Mouse (Mus musculus) heart, adult 9 months (tissue): ENCODE results near the gene Gsdma3.

Experiments used
- DNase-seq, 2 experiments: peaks; one replicate each; pipeline ENCODE4 v3.0.0; 2022; ENCODE audit warnings: low spot score in 2 of 2

Gsdma3 gene

DNA sequence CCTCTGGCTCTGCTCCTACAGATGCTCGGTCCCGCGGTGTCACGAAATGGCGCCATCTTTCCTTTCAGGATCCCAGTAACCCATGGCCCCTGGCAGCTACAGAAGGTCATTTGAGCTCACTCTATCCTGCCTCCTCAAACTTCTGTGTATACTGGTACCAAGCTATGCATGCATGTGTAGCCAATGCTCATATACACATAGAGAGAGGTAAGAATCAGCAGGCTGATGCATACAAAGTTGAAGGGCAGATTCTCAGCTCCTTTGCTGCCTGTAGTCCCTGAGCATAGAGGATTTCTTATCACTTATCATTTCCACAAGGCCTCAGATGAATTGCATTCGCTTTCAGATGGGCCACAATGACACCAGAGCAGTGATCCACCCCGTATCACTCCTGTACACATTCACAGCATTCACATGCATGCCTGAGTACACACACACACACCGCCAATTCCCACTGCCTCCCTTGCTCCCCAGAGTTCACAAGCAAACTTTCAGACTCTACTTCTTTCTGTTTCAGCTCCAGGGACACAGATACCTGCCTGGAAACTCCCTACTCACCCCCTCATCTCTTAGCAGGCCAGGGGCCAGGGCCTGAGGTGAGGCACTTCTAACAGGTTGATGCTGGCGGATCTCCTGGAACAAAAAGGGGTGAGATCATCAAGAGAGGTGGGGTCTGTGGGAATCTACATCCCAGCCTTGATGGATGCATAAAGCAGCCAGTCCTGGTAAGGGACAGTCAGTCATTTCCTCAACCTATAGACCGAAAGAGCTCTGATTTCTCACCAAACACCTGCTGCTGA, at the start of gene Gsdma3, which contains the start of gene Gm12355:
Gsdma3 (plus strand) TSS at position 750 of the 800 bp plus-strand sequence.
Gm12355 (minus strand) TSS at position 51 of the 800 bp plus-strand sequence.
- DNase-seq: no peak

DNA sequence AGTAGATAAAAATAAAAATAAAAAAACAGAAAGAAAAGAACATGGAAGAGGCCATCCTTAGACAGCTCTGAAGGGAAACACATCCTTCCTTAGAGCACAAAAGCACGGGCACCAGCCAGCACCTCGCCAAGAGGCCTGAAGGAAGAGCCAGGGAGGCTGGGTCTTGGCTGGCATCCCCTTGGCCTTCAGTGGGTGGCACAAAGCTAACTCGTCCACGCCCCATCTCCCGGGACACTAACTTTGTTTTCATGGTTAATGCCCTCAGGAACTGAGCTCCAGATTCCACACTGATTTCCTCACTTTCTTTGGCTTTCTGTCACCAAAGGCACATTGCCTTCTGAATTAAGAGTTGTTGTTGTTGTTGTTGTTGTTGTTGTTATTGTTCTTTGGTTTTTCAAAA, 48.4 kb upstream of the Gsdma3 start:
- DNase-seq: no peak

DNA sequence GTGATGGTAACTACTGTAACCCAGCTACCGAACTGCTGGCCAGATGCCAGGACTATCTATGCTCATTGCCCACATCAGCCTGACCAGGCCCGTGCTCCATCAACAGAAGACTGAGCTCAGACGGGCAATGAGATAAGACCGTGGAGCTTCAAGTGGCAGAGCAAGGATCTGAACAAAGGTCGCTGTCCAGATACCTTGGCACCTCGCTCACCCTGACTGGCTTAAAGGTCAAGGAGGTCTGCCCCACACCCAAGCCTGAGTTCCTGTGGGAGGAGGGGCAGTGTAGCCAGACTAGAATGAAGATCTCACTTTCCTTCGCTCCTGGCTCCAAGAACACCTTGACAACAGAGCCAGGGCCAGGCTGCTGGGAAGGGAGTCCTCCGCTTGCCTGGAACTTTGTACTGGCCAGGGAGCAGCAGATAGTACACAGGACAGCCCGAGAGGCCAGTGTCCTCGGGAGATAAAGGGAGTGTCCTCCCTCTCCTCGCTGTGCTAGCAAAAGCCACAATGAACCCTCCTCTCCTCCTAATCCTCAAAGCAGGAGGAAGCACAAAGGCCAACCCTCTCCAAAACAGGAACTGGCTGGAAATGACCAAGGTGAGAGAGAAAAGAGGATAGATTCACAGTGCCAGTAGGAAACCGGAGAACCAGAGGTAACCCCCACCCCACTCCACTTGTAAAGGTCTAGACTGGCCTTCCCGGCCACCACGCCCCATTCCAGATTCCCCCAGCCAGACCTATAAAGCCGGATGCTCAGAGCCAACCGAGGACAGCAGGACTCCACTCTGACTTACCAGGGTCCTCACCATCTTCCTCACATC, 45.6 kb upstream of the Gsdma3 start:
- DNase-seq: no peak

DNA sequence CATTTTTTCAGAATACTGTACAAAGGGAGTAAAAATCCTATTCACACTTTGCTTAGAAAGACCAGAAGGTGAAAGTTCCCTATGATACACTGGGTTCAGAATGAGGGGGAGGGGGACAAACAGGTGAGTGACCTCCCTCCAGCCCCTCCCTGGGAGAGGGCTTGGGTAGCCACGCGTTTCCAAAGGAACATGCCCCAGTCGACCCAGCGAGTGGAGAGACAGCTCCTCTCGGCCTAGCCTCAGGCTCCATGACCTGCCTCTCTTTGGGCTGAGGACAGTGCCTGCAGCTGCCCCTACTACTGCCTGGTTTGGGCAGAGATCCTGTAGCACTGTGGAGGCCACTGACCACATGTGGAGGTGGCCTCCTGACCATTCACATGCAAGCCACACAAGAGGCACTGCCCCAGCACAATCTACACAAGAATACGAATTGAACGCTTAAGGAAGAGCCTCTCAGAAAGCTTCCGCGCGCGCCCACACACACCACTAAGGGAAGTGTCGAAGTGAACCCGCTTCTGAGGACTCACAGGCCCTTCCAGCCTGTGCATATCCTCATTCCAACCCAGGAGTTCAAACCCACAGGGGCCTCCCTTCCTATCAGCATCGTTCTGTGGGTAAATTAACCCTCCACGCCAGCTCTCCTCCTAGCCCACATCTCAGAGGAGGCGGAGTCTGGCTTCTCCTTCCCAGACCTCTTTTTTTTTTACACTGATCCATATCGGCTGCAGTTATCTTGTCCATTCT, 44.7 kb upstream of the Gsdma3 start:
- no peak for DNase-seq

DNA sequence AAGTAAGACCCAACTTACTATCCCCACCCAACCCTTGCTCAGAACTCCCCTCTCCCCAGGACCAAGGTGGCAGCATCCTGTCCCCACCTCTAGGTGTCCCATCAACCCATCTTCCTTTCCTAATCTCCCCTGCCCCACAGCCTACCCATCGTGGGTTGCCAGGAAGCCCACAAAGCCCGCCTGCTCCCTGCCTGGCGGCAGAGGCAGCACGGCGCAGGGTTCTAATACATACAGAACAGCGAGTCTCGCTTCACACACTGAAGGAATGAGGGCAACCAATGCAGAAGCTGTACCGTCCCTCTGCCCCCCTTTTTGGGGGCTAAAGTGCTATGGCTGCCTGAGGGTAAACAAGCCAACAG, 44.2 kb upstream of the Gsdma3 start:
- no peak for DNase-seq

DNA sequence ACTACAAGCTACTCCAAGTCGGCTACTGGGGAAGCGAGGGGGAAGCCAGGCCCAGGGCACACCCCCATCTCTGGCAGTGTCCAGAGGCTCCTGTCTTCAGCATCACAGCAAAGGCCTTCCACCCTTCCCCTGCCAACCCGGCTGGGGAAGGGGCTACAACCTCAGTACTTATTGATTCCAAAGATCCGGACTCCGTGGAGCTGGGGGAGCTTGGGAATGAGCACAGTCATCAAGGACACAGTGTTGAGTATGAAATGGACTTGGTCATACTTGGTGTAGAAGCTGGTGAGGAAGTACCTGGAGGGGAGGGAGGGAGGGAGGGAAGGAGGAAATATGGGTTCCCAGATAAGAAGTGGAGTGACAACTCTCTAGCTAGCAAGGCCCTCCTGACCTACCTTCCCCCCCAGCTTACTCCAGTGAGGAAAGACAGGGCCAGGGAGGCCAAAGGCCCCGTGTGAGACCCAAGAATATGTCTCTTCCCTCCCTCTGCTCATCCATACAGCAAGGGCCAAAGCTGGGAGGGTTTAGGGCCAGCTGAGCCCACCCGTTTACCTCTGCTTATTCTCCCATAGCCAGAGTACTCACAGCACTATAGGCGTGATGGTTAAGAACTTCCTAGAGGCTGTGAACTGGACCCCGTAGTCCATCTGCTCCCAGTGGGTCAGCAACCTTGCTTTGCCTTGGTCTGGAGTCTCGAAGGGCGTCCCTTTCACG, 43.5 kb upstream of the Gsdma3 start:
- DNase-seq: no peak

DNA sequence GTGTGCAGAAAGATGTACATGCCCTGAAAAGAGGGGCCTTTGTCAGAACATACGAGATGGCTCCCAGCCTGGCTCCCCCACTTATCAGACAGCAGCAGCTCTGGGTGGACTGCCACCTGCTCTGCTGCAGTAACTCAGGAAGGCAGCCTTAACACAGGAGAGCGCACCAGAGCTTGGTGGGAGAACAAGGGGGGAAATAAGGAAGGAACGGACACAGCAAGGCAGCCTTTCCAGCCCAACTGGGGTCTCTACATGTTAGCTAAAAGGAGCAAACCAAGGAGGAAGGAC, 43.0 kb upstream of the Gsdma3 start:
- DNase-seq: no peak

DNA sequence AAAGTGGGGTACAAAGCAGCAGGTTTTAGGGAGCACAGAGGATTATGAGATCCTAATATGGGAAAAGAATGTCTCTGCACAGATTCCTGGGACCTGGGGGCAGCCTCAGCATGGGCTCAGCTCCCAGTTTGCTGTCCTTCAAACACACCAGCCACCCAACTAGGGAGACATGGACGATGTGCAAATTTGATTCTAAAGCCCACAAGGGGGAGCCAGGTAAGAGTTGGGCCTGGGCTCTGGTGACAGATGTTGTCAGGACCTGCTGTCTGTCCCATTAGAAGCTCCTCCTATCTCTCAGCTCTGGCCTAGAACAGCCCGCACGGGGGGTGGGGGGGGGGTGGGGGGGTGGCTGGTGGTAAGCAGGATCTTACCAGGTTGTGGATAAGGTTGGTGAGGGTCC, 42.6 kb upstream of the Gsdma3 start:
- DNase-seq: no peak

DNA sequence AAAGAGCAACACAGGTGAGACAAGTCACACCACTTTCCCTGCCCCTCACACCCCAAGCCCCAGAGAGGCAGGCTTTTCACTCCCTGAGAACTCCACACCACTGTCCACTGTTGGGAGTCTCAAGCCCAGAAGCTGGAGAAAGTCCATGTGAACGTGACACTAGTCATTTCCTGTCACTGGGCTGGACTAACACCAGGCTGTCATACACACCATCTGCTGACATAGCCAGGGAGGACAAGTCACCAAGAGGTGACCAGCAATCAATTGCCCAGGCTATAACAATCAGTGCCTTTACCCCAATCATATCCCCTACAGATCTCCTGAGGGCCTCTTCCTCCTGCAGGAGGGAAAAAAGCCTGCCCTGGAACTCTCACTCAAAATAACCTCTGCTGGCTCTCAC, 42.0 kb upstream of the Gsdma3 start:
- no peak for DNase-seq

DNA sequence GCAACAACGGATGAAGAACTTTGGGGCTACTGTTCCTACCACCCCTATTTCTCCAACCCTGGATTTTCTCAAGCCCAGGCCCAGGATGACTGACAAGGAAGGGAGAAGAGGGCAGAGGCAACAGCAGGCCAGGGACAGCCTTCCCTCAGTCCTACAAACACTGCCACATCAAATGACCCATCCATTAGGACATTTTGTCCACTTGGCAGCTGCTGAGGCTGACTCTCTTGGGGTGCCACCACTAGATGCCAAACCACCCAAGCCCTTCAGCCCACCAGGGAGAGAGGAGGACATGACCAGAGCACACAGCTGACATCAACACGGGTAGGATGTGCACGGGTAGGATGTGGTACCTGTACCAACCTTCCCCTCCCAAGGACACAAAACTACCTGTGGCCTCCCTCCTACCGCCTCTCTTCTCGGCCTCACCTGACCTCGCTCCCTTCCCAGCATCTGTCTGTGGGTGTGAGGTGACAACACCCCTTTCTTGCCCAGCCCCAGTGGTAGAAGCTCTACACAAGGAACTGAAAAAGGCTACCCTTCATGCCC, 41.5 kb upstream of the Gsdma3 start:
- DNase-seq: no peak

DNA sequence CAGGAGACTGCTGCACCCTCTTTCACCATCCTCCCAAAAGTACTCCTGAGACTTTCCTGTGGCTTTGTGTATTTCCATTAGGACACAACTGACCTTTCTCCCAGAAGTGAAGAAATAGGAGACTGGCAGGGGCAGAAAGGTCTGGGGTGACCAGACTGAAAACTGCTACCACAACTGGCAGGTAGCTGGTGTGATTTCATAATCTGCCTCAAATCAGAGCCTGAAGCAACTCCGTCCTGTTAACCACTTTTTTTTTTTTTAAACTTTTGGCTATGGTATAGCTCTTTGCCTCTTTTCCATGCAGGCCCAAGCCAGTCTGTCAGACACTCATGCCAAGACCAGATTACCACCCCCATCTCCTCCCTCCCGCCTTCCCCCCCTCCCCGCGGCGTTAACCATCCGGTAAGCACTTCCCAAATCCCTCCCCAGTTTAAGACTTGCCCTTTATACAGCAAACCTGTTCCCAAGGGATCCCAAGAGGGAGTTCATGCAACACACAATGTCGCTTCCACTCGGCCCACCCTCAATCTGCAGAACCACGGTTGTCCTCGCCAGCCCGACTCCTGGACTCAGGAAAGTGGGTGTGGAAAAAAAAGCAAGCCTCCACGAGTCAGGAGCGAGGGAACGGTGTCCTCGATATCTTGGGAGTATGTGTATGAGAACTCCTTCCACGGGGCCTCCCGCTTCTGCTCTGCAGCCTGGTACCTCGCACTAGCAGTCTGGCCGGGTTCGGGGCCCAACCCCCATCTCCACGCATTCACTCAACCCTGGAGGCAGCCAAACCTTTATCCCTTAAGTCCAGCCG, 39.9 kb upstream of the Gsdma3 start:
- peak; percentile 37 to 63 for DNase-seq

DNA sequence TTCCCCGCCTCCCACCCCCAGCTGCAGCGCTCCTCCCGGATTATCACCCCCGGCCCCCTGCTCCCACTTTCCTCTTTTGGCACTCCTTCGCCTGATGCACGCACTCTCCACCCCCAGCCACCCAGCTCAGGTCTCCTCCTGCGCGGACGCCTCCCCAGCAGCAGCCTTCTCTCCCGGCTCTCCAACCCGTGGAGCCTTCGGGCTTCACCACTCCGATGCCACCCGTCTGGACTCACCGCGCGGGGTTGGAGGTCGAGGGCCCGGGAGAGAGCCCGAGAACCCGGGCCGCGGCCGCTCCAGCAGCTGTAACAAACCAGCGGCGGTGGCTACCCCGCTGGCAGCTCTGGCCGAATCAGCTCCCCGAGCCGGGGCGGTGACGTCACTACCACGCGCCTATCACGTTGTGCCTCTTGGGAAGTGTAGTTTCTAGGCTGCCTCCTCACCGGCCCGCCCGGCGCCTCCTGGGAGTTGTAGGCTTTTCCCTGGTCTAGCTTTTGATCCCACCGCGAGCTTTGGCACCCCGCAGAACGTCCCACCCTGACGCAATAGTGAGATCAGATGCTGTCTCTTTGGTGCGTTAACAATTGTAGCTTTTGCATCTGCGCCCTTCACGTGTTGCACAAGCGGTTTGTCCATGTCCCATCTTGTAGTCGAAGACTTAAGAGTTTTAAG, 39.1 kb upstream of the Gsdma3 start, which contains the start of gene Ormdl3:
Ormdl3 (minus strand) TSS at position 477 of the 672 bp plus-strand sequence.
- DNase-seq: peak; percentile 97 to 98

DNA sequence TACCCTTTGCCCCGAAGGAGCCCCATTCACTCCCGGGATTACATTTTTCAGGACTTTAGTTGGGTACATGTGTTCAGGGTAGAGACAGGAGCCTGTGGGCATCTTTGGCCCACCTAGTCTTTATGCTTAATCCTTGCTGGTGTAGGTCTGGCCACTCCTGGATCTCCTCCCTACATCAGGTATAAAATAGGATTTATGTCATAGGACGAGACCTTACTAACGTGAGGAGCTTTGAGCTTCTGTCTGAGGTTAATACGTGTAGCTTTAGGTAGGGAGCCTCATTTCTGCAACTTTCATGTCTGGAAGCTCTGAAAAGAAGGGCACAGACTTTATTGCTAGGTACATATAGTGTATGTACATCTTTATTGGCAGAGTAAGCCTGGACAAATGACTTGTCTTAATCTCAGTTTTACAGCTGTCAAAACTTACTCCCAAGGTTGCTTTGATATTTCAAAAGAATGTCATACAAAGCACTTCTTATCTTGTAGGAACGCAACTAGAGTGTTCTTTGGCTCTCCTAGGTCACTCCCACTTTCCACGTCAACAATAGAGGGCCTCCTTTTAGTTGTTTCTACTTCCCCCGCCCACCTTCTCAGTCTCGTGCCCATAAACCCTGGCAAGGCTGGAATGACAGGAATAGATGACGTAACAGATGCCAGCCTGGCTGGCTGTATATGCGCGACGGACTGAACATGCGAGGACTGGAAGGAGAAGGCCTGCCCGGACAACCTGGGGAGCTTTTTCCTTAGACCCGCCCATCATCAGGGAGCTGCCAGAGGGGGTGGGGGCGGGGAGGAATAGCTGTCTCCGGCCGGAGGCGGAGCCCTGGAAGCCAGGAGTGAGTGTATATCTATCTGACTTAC, 38.2 kb upstream of the Gsdma3 start:
- DNase-seq: peak; percentile 83 to 85

DNA sequence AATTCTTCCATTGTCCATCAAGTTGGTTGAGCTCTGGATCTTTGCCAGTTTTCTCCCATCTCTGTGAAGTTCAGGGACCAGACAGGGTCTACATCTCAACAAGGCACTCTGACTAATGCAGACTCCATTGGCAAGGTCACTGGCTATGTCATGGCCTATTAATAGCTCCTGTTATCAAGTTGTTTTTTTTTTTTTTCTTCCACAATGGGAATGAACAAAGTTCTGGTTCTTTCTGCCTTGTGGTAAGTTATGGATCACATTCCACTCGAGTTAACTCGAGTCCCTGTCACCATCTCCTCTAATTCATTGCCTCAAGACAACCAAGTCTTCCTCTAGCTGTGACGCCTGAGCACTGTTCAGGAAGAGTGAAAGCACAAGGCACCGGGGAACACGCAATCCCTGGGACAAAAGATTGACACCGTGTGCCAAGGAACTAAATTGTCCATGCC, 37.3 kb upstream of the Gsdma3 start:
- DNase-seq: peak in 1 of 2 experiments; percentile 41

DNA sequence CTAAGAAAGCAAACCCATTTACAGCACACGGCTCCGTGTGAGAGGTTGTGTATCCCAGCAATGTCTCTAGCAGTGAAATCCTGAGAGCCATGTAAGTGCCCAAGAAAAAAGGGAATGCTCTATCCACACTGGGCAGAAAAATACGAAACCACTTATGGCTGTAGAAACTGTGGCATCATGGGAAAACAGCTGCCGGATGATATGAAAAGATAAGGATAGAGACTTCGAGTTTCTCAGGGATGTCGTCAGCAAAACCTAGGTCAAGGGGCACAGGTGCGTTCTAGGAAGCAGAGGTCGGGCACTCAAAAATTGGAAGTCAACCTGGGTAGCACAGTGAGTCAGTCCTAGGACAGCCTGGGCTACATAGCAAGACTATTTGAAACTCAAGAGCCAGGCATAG, 36.9 kb upstream of the Gsdma3 start:
- DNase-seq: no peak

DNA sequence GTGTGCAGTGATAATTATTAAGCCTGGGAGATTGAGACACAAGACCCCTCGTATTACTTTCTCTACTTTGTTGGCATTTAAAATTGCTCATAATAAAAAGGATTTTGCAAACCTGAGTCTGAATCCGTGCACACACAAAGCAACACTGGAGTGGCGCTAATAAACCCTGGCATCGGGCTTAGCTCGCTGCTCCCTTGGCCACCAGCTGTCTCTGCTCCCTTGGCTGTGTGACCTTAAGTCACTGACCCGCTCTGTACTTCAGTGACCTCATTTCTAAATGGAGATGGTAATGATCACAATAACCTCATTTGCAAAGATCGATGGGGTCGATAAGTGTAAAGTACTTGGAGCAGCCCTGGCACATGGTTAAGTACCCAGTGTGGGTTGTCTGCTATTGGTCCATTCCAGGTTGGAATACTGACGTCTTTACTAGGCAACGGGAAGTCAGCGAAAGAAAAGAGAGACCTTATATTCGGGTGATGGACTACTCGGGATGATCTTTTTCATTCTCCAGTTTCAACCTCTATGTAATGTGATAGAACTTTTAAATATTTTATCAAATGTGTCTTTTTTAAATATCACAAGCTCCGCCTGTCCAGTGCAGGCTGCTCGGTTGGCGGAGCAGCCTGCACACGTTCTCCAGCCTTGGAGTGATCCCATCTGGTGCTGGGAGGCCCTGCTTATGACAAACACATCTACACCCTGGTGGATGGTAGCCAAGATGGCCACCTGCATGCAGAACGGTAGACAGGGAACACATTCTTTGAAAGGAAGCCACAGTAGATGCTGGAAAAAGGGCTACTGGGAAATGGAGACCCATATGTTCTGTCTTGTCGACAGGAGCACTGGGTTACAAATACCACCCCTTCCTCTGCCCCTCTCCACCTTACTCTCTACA, 35.4 kb upstream of the Gsdma3 start:
- DNase-seq: no peak

DNA sequence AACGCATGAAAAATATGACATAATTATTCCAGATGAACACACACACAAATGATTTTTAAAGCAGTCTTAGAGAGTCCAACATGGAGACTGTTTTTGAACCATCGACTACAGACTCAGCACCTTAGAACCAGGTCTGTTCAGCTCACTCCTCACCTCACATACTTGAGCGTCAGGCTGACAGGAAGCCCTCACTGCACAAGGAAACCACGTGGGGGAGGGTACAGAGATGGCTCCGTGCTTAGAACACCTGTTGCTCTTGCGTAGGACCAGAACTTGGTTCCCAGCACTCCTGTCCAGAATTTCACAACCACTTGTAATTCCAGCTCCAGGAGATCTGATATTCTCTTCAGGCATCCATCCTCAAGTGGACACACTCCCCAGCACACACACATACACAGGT, 31.1 kb upstream of the Gsdma3 start:
- no peak for DNase-seq

DNA sequence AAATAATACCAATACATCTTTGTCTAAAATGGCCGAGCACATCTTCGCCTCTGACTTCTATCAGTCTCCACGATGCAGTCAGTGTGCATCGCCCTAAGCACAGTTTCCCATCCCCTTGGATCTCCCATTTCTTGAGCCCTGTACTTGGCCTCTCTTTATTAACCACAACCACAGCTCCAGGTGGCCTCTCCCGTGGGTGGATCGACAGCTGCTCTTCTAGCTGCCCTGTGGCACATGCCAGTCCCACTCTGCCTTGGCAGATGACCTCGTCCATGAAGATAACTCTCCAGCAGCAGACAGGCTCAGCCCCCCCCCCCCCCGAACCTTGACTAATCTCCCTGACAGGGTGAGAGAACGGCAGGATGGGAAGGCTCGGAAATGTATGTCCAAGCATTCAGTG, 30.7 kb upstream of the Gsdma3 start:
- DNase-seq: no peak
